Mouse (Mus musculus): ENCODE data around the gene Sdk1.
A peak's percentile ranks its signal among the peaks of the same experiment; 100 is the strongest.
"Not testable (repeated sequence)": the region's sequence is repeated elsewhere in the genome, so short reads cannot be mapped to it uniquely, and the experiment has no call there.

Gene Sdk1

GRCm38 (mm10) chr5:141468821-141469220 lies 227.5 kb downstream of the Sdk1 start:
- no peak for DNase-seq

- no peak for DNase-seq
These were observed 264.0 kb downstream of the Sdk1 start for GRCm38 (mm10) chr5:141505281-141505680.

GRCm38 (mm10) chr5:141506344-141506743 lies 265.1 kb downstream of the Sdk1 start:
- no peak for DNase-seq

- DNase-seq, result no peak
These were observed 283.8 kb downstream of the Sdk1 start for GRCm38 (mm10) chr5:141524801-141525715.

- DNase-seq, result no peak
These were observed 298.9 kb downstream of the Sdk1 start for GRCm38 (mm10) chr5:141540193-141540592.

GRCm38 (mm10) chr5:141542890-141543666 lies 301.8 kb downstream of the Sdk1 start:
- DNase-seq, result no peak

- DNase-seq, result no peak
These were observed 312.2 kb downstream of the Sdk1 start for GRCm38 (mm10) chr5:141553444-141553843.

GRCm38 (mm10) chr5:141558731-141559130 lies 317.4 kb downstream of the Sdk1 start:
- DNase-seq, result no peak

GRCm38 (mm10) chr5:141560325-141560724 lies 319.0 kb downstream of the Sdk1 start:
- no peak for DNase-seq

GRCm38 (mm10) chr5:141561989-141562560 lies 320.8 kb downstream of the Sdk1 start:
- DNase-seq, result no peak

- DNase-seq, result no peak
These were observed 322.9 kb downstream of the Sdk1 start for GRCm38 (mm10) chr5:141564197-141564596.

GRCm38 (mm10) chr5:141568106-141568505 lies 326.8 kb downstream of the Sdk1 start:
- DNase-seq, result no peak

- no peak for DNase-seq
These were observed 329.2 kb downstream of the Sdk1 start for GRCm38 (mm10) chr5:141570442-141570841.

- DNase-seq, result peak; percentile 73
These were observed 333.0 kb downstream of the Sdk1 start for GRCm38 (mm10) chr5:141574263-141574662.

GRCm38 (mm10) chr5:141591246-141591645 lies 350.0 kb downstream of the Sdk1 start:
- peak; percentile 21 for DNase-seq

- DNase-seq, result no peak
These were observed 371.4 kb downstream of the Sdk1 start for GRCm38 (mm10) chr5:141612721-141613120.

- no peak for DNase-seq
These were observed 374.5 kb downstream of the Sdk1 start for GRCm38 (mm10) chr5:141615763-141616162.

- DNase-seq, result no peak
These were observed 376.4 kb downstream of the Sdk1 start for GRCm38 (mm10) chr5:141617660-141618059.

GRCm38 (mm10) chr5:141625401-141625800 lies 384.1 kb downstream of the Sdk1 start:
- DNase-seq, result no peak

GRCm38 (mm10) chr5:141631641-141632040 lies 390.4 kb downstream of the Sdk1 start:
- DNase-seq, result no peak

- no peak for DNase-seq
These were observed 392.0 kb downstream of the Sdk1 start for GRCm38 (mm10) chr5:141633271-141633670.

GRCm38 (mm10) chr5:141636406-141636805 lies 395.1 kb downstream of the Sdk1 start:
- DNase-seq, result no peak

GRCm38 (mm10) chr5:141637054-141637453 lies 395.8 kb downstream of the Sdk1 start:
- not testable (repeated sequence) for DNase-seq

Data from kidney, adult 18-20 months (tissue).